Mouse (Mus musculus): ENCODE measurements around the gene Ndufs2. TPM values are rescaled to one million over a fixed set of nuclear protein-coding genes. Genes with fewer than 3 reads are reported as not detected.
A peak's percentile ranks its signal among the peaks of the same experiment; 100 is the strongest.

The Ndufs2 gene
- total and polyA plus RNA-seq, 2 experiments from 2014 or later, result 1,009 to 1,127 TPM

- H3K27ac ChIP-seq (ENCODE audit: low read depth), result peak overlapping the region; percentile 41
- 2% methylated on average over 25 of the region's 25 CpGs for WGBS
- peak overlapping the region; percentile 69 for H3K4me3 ChIP-seq (ENCODE audit: low read depth, low read length)
- peaks cover 51% of the 10 kb centered on the region for H3K36me3 ChIP-seq (replicated peaks; ENCODE audit: control insufficient read depth, insufficient read depth, low read length)
- TF ChIP-seq EP300 (IDR thresholded peaks at IDR 0.05; ENCODE audit: low read depth) (no peak), CTCF (IDR thresholded peaks at IDR 0.05; ENCODE audit: low read depth) (no peak)
- peak overlapping the region; percentile 78 for H3K4me2 ChIP-seq (ENCODE audit: low read depth, low read length)
- H3K4me1 ChIP-seq (ENCODE audit: control insufficient read depth, insufficient read depth), result peaks cover 7% of the 10 kb centered on the region
- DNase-seq (ENCODE audit: low spot score) (no peak), ATAC-seq (ENCODE audit: insufficient read depth, low read depth) (0 out of 2 replicates have a peak, but pooled peaks have one; percentile 3)
- no peaks in the 10 kb centered on the region for H3K27me3 ChIP-seq (ENCODE audit: control insufficient read depth, insufficient read depth, low read length)
- H3K9me3 ChIP-seq (replicated peaks; ENCODE audit: control insufficient read depth, low read length), result no peaks in the 10 kb centered on the region
- peak overlapping the region; percentile 69 for H3K9ac ChIP-seq (replicated peaks; ENCODE audit: low read depth, low read length)
Observed at GRCm38 (mm10) chr1:171280250-171280915, 29.2 kb upstream of the Ndufs2 start.

DNA sequence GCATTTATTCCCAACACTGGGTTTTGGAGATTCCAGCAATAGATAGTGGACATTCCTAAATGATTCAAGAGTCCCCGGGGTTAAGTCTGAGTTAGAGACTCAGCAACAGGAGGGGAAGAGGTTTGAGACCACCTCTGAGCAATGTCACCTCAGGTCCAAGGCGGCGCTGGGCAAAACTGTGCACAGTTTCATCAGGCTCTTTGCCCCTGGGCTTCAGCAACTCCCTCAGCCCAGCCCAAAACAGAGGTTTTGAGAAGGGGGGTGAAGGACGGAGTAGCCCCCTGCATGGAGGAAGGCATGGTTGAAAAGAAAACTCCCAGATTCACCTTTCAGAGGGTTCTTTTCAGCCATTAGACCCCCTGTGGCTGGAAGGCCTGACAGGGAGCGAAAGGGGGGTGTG, 28.5 kb upstream of the Ndufs2 start:
- Histone ChIP-seq H3K4me1 (ENCODE audit: control insufficient read depth, insufficient read depth) (peaks cover 7% of the 10 kb centered on the region), H3K9me3 (replicated peaks; ENCODE audit: control insufficient read depth, low read length) (no peaks in the 10 kb centered on the region), H3K36me3 (replicated peaks; ENCODE audit: control insufficient read depth, insufficient read depth, low read length) (peaks cover 52% of the 10 kb centered on the region), H3K9ac (replicated peaks; ENCODE audit: low read depth, low read length) (peak overlapping the region; percentile 69), H3K27ac (ENCODE audit: low read depth) (no peak overlapping the region), H3K27me3 (ENCODE audit: control insufficient read depth, insufficient read depth, low read length) (no peaks in the 10 kb centered on the region), H3K4me2 (ENCODE audit: low read depth, low read length) (peak overlapping the region; percentile 78; the same call in 1 of the 2 replicates), H3K4me3 (ENCODE audit: low read depth, low read length) (peak overlapping the region; percentile 69; the same call in 1 of the 2 replicates)
- WGBS, result 77% methylated on average over 5 of the region's 5 CpGs
- no peak for DNase-seq (ENCODE audit: low spot score)
- ATAC-seq (ENCODE audit: insufficient read depth, low read depth), result no peak
- TF ChIP-seq EP300 (IDR thresholded peaks at IDR 0.05; ENCODE audit: low read depth) (no peak), CTCF (IDR thresholded peaks at IDR 0.05; ENCODE audit: low read depth) (no peak)

DNA sequence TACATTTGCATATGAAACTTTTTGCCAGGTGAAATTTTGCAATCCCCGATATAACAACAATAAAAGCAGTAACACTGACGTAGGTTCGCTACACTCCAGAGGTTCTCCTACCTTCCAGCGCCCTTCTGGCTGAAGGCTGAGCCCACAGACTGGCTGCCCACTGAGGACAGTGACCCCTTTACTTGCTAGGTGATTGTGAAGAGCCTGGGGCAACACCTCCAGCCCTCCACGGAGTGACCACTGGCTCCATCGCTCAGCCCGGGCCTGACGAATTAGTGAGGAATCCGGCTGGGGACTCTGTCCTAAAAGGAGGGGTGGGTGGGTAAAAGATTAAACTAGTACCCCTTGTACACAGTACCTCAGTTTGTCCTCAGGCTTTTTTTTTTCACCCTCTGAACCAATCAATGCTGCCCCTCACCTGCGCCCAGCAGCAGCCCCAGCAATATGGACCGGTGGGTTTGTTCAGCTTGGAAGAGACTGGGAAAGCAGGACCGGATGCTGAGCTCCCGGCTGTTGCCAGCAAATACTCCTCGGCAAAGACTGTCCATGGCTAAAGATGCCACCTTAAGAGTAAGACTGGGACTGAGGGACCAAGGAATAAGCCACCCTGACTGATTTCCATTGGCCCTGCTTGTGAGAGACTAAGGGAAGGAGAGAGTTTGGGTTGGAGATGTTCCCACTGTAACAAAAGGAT, 28.0 kb upstream of the Ndufs2 start:
- no peaks in the 10 kb centered on the region for H3K27me3 ChIP-seq (ENCODE audit: control insufficient read depth, insufficient read depth, low read length)
- H3K4me2 ChIP-seq (ENCODE audit: low read depth, low read length), result no peak overlapping the region
- 0 out of 2 replicates have a peak overlapping the region, but pooled peaks have one; percentile 69 for H3K9ac ChIP-seq (replicated peaks; ENCODE audit: low read depth, low read length)
- peaks cover 51% of the 10 kb centered on the region for H3K36me3 ChIP-seq (replicated peaks; ENCODE audit: control insufficient read depth, insufficient read depth, low read length)
- H3K4me1 ChIP-seq (ENCODE audit: control insufficient read depth, insufficient read depth), result peaks cover 7% of the 10 kb centered on the region
- no peak for TF ChIP-seq CTCF (IDR thresholded peaks at IDR 0.05; ENCODE audit: low read depth)
- no peak for TF ChIP-seq EP300 (IDR thresholded peaks at IDR 0.05; ENCODE audit: low read depth)
- no peaks in the 10 kb centered on the region for H3K9me3 ChIP-seq (replicated peaks; ENCODE audit: control insufficient read depth, low read length)
- no peak for DNase-seq (ENCODE audit: low spot score)
- H3K27ac ChIP-seq (ENCODE audit: low read depth), result no peak overlapping the region
- no peak overlapping the region for H3K4me3 ChIP-seq (ENCODE audit: low read depth, low read length)
- no peak for ATAC-seq (ENCODE audit: insufficient read depth, low read depth)
- WGBS, result 82% methylated on average over 14 of the region's 14 CpGs

GRCm38 (mm10) chr1:171278436-171278835, 27.2 kb upstream of the Ndufs2 start:
- no peak for ATAC-seq (ENCODE audit: insufficient read depth, low read depth)
- Histone ChIP-seq H3K4me3 (ENCODE audit: low read depth, low read length) (no peak overlapping the region), H3K4me2 (ENCODE audit: low read depth, low read length) (no peak overlapping the region), H3K9ac (replicated peaks; ENCODE audit: low read depth, low read length) (no peak overlapping the region), H3K27me3 (ENCODE audit: control insufficient read depth, insufficient read depth, low read length) (no peaks in the 10 kb centered on the region), H3K27ac (ENCODE audit: low read depth) (no peak overlapping the region), H3K4me1 (ENCODE audit: control insufficient read depth, insufficient read depth) (peaks cover 7% of the 10 kb centered on the region), H3K36me3 (replicated peaks; ENCODE audit: control insufficient read depth, insufficient read depth, low read length) (peaks cover 59% of the 10 kb centered on the region), H3K9me3 (replicated peaks; ENCODE audit: control insufficient read depth, low read length) (no peaks in the 10 kb centered on the region)
- 92% methylated on average over 8 of the region's 8 CpGs for WGBS
- DNase-seq (ENCODE audit: low spot score), result no peak
- TF ChIP-seq CTCF (IDR thresholded peaks at IDR 0.05; ENCODE audit: low read depth), result no peak
- TF ChIP-seq EP300 (IDR thresholded peaks at IDR 0.05; ENCODE audit: low read depth), result no peak

DNA sequence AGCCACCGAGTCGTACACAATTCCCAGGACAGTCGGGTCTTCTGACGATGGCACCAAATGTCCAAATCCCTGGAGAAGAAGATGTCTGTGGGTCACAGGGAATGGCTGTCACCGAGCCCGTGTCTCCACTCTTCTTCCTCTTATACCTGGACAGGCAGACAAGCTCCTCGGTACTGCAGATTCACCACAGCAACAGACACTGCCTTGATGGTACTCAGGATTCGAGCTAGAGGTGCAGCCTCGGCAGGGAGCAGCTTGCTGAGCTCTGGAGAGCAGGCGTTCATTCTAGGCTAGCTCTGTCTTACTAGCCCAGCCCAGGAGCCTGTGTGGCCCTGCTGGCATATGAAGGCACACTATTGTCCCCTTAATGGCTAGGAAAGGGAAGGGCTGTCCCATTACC, 26.5 kb upstream of the Ndufs2 start:
- no peaks in the 10 kb centered on the region for H3K27me3 ChIP-seq (ENCODE audit: control insufficient read depth, insufficient read depth, low read length)
- DNase-seq (ENCODE audit: low spot score) (no peak), ATAC-seq (ENCODE audit: insufficient read depth, low read depth) (no peak)
- no peak overlapping the region for H3K27ac ChIP-seq (ENCODE audit: low read depth)
- H3K4me3 ChIP-seq (ENCODE audit: low read depth, low read length), result no peak overlapping the region
- 79% methylated on average over 10 of the region's 10 CpGs for WGBS
- peaks cover 7% of the 10 kb centered on the region for H3K4me1 ChIP-seq (ENCODE audit: control insufficient read depth, insufficient read depth)
- H3K4me2 ChIP-seq (ENCODE audit: low read depth, low read length), result no peak overlapping the region
- H3K36me3 ChIP-seq (replicated peaks; ENCODE audit: control insufficient read depth, insufficient read depth, low read length), result peaks cover 63% of the 10 kb centered on the region
- no peak overlapping the region for H3K9ac ChIP-seq (replicated peaks; ENCODE audit: low read depth, low read length)
- no peaks in the 10 kb centered on the region for H3K9me3 ChIP-seq (replicated peaks; ENCODE audit: control insufficient read depth, low read length)
- TF ChIP-seq CTCF (IDR thresholded peaks at IDR 0.05; ENCODE audit: low read depth) (no peak), EP300 (IDR thresholded peaks at IDR 0.05; ENCODE audit: low read depth) (no peak)

All from heart, postnatal 0 days (tissue).